Mouse (Mus musculus) brain, adult 2 months (tissue): ENCODE results near the gene Urm1.
"Not testable (repeated sequence)": the region's sequence is repeated elsewhere in the genome, so short reads cannot be mapped to it uniquely, and the experiment has no call there.

Experiments
- DNase-seq: peaks from one replicate; pipeline ENCODE4 v3.0.0; 2011; ENCODE audit warnings: low read depth, low spot score

Gene Urm1

DNA sequence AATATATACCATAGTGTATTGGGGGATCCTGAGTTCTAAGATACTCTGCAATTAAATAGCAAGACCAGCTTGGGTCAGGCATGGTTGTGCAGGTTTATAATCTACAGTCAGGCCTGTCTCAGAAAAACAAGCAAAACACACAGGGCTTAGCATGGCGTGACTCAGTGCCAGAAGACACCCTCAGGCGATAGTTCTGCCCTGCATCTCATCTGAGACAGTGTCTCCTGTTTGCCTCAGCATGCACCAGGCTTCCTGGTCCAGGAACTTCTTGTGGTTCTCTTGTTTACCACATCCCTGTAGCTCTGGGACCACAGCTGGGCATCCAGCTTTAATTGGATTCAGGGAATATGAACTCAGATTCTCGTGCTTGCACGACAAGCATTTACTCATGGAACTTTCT is 45.2 kb downstream of the Urm1 start:
- no peak for DNase-seq

DNA sequence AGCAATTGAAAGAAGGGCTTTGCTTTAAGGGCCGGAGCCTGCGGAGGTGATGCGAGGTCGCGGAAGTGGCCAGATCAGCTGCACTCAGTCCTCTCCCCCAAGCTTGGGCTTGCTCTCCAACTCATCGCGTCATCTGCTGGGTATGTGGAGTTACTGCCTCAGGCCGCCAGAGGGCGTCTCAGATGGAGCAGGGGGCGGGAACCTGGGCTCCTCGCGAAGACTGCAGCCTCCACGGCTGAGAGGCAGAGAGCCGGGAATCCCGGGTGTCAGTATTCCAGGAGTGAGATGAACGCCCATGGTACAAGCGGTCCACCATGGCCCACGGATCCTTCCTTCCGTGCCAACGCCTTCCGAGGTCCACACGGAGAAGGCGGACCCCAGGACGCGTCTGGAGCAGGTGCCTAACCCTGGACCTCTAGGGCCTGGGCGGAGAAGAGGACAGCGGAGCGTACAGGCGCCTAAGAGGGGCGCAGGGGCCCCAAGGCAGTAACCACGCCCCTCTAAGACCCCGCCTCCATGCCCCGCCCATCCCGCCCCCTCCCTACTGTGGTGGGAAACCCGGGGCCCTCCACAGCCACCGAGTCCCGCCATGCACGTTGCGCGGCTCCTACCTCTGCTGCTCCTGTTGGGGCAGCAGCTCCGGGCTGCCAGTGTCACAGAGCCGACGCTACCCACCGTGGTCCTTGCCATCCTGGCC is 49.2 kb downstream of the Urm1 start, which contains the start of gene Cercam:
TSS of gene Cercam (plus strand) at position 216 of the 697 bp plus-strand sequence.
- DNase-seq = peak; percentile 92

DNA sequence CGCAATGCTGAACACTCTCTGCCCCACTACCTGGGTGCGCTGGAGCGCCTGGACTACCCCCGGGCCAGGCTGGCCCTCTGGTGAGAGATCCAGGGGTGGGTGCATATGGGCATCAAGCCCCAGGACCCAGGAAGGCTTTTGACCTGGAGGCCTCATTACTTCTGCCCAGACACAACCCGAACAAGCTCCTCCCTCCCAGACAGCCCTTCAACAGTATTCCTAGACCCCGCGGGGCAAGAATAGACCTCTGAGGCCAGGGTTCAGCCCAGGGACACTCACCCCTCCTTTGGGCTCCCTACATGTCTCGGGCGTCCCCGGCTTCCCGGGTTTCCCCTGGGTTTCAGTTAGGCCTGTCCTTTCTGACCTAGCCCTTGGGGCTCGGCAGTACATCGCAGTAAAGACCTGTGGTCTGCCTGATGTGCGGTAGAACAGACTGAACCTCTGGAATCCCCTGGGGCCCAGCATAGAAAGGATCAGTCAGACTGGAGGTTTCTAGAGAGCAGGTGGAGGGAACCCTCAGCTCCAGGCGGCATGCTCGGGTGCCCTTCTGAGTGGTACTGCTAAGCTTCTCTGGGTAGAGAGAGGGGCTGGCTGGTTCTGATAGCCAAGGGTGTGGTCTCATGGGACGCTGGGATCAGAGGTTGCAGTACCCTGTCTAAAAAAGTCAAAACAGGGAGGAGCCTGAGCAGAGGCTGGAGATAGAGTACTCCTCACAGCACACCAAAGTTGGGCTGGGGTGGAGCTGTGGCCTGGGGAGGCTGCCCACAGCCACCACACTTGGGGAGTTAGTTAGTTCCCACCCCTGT is 50.0 kb downstream of the Urm1 start:
- DNase-seq = no peak

DNA sequence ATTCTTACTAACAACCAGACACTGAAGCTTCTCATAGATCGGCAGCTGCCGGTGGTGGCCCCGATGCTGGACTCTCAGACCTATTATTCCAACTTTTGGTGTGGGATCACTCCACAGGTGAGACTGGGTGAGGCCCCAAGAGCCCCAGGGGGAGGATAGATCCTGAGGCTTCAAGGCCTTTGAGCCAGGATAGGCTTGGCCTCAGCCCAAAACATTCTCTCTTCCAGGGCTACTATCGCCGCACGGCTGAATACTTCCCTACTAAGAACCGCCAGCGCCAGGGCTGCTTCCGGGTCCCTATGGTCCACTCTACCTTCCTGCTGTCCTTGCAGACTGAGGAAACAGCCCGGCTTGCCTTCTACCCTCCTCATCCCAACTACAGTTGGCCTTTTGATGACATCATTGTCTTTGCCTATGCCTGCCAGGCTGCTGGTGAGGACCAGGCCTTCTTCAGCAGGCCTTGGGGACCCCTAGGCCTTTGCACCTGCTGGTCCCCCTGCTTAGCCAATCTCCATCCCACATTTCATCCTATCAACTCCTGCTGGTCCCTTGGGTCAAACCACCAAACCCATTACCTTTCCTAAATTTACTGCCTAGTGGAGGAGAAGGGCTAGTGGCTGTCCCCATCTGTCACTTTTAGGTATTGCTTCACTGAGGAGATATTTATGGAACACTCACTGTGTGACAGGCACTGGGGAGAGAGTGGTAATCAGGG is 52.9 kb downstream of the Urm1 start:
- DNase-seq = peak; percentile 83

DNA sequence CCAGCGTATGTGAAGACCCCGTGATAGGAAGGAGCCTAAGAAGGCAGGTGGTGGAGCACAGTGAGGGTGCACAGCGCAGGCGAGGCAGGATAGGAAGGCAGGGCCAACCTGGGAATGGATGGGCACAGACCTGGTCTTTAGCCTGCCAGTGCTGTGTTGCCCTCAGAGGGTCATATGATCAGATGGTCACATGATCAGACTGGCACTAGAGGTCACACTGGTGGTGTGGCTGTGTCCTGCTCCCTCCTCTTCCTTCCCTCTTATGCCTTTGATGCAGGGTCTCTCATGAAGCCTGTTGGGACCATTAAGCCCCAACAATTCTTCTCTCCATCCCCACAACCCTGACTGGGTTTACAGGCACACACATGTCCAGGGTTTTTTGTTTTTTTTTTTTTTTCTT is 53.9 kb downstream of the Urm1 start:
- DNase-seq = no peak

DNA sequence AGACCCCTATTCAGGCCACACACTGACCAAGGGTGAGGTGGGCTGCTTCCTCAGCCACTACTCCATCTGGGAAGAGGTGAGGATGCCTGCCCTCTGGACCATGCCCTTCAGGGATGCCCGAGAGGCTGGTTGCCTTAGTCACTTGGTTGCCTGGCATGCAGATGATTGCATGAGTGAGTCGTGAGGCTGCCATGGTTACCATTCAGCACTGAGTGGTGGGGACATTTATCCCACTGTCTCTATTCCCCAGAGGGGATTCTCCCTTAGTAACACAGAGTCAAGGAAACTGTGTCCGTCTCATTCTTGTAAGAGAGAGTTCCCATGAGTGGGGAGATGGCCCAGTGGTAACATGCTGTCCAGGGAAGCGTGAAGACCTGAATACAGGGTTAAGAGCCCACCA is 58.2 kb downstream of the Urm1 start:
- DNase-seq = no peak

DNA sequence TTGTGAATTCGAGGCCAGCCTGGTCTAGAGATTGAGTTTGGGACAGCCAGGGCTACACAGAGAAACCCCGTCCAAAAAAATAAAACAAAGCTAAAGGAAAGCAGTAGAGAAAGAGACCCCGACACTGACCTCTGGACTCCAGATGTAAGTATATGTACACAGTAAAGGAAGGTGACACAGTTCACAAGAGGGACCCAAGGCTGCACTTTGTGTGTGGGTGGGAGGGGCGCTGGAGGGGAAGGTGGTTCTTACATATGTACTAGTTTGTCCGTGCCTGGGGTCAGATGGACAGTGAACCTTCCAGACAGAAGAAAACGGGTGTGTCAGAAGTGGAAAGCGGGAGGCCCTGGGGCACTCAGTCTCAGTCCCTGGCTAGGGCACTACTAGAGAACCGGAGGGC is 59.3 kb downstream of the Urm1 start:
- no peak for DNase-seq

DNA sequence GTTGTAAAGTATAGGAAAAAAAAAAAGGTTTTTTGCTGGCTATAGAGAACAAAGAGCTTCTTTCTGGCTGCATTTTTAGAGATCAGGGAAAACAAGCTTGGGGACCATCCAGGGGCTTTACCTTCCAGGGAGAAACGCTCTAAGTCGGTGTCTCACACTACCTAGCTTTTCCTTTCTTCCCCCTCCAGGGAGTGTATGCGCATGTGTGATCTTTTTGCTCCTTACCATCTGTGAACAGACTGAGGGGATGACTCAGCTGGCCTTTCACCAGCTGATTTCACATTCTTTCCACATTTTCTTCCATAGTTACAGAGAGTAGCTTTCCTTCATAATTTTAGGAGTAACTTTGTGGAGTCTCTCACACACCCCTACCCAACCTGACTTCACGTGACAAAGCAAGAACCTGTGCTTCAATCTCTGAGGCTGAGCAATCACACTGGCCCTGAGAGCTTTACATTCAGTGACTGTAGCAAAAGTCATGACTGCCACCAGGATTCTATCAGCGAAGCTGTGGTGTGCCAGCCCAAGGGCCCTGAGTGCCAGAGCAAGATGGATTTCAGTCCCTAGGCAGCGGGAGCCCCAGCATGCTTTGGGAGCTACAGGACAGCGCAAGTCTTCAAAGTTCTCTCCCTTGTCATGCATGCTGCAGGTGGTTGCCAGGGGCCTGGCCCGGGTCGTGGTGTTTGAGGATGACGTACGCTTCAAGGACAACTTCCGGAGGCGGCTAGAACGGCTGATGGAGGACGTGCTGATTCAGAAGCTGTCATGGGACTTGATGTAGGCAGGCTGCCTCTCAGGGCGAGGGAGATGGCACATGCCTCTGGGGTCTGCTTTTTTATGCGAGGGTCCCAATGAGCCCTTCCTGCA is 60.3 kb downstream of the Urm1 start:
- DNase-seq = peak; percentile 89

DNA sequence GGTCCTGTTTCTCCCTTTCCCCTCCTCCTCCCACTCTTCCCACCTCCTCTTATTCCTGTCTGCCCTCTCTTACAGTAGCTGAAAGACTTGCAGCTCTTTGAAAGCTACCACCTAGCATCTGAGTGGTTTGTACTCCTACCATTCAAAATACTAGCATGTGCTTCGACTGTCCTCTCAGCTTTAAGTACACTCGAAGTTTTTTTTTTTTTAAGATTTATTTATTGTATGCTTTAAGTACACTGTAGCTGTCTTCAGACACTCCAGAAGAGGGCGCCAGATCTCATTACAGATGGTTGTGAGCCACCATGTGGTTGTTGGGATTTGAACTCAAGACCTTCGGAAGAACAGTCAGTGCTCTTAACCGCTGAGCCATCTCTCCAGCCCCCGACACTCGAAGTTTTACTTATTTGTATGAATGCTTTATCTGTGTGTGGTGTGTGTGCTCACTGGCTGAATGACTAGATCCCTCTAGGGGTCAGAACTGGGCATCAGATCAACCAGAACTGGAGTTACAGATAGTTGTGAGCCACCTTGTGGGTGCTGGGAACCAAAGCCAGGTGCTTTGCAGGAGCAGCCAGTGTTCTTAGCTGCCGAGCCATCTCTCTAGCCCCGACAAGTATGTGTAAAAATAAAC is 66.9 kb downstream of the Urm1 start:
- not testable (repeated sequence) for DNase-seq

DNA sequence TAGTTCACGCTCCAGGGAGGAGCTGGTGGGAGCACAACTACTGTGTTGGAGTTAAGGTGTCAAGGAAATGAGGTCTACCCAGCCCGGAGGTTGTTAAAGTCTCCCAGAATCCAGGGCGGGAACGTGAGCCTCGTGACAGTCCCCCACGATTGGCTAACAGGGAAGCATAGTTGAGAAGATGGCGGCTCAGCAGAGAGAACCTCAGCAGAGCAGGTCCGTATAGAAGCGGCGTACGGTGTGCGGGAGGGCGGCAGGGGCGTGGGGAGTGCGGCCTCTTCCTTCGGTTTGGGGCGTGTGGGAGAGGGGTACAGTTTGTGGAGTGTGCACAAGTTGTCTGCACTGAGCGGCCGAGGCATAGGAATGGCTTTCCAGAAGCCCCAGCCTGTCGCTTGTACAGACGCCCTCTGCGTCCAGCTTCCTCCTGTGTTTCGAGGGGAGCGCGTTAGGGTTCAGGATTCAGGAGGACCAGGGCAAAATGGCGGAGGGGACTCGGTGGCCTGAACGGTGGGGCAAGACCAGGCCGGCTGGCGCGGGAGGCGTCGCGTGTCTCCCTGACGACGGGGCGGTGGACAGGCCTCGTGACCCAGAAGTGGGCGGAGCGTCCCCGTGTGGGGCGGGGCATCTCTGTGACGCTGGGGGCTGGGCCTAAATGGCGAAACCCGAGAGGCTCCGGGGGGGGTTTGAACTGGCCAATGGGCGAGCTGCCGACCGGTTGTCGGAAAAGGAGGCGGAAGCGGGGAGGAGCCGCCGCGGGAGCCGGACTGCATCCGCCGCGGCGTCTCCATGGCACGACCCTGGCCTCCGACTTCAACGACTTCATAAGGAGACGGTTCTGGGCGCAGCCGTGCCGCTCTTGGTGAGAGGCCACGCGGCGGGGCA is 69.4 kb downstream of the Urm1 start, which contains the start of gene Odf2:
TSS of gene Odf2 (plus strand) at position 156 of the 879 bp plus-strand sequence.
- DNase-seq = peak; percentile 99

DNA sequence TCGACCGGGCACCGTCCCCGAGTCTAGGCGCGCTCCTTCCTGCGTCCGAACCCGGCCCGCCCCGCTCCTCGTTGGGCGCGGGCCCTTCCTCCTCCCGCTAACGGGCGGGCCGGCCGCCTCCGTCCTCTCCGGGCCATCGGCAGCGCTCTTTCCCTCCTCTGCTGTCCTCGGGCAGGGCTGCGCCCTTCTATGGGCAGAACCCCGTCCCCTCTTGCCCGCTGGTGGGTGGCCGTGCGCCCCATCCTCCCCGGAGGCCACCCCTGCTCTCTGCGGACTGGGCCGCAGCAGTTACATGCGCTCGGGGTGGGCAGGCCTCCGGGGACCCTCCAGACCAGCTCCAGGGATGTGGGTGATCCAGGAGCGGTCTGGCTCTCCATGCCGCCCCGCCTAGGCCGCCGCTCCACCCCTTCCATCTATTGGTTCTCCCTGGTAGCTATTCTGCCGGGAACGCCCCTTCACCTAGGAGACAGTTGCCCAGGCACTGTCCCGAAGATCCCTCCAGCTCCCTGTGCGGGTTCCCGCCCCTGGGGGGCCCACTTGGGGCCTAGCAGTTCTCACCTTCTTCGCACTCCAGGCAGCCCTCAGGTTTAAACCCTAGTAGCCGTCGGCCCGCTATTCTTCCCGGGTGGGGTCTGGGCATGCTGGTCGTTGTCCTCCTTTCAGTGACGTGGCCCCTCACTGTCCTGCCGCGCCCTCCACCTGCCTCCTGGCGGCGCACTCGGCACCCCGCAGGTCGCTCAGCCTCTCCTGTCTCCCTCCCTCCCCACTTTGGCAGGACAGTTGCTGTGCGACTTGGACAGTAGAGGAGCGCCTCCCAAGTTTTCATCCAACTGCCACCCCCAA is 70.3 kb downstream of the Urm1 start:
- DNase-seq = peak; percentile 92

DNA sequence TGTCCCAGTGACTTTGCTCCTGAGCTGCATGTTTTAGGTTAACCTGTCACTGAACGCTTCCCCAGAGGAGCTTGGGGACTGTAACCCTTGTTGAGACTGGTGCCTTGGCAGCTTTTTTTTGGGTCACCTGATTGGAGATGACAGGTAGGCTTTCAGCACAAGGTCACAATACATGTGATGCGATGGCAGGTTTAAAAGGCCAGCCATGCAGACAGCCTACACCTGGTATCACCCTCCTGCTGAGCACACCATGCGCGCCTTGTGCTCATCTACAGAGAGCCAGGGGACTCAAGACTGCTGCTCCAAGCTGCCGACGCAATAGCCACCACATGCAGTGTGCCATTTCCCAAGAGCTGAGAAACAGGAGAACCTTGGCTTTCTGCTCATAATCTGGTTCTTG is 71.9 kb downstream of the Urm1 start:
- peak; percentile 82 for DNase-seq
